Mouse (Mus musculus) MEL (cell line): ENCODE data around the gene Tmcc3. TPM values are rescaled to one million over a fixed set of nuclear protein-coding genes. Genes with fewer than 3 reads are reported as not detected.
A peak's percentile ranks its signal among the peaks of the same experiment; 100 is the strongest.

Source experiments
- DNase-seq: peaks from one replicate; pipeline ENCODE4 v3.0.0; 2011; ENCODE audit warnings: low read depth, low spot score
- H3K27ac ChIP-seq: 2 replicates; pipeline ENCODE4 v1.5.1; 2012; ENCODE audit warnings: low read depth, mild to moderate bottlenecking, control low read depth, low read length, moderate library complexity; ENCODE audit not compliant: control insufficient read depth
- H3K27me3 ChIP-seq, 2 experiments: fragments of 150-350 bp in 1 of 2; sonication (generic) in 1 of 2; 2 replicates each; pipeline ENCODE4 v1.6.1; 2012; ENCODE audit warnings: low read length in 2 of 2, mild to moderate bottlenecking in 2 of 2, improper control_type of control experiment in 1 of 2, moderate library complexity in 1 of 2; ENCODE audit not compliant: insufficient read depth in 2 of 2, control insufficient read depth in 1 of 2
- H3K36me3 ChIP-seq, 2 experiments: 2 replicates each; pipeline ENCODE4 v1.6.1; 2012 to 2014; ENCODE audit warnings: low read length in 2 of 2, improper control_type of control experiment in 1 of 2, inconsistent platforms in 1 of 2, mild to moderate bottlenecking in 1 of 2; ENCODE audit not compliant: insufficient read depth in 2 of 2, control insufficient read depth in 1 of 2
- H3K4me1 ChIP-seq, 2 experiments: fragments of 150-350 bp in 1 of 2; sonication (generic) in 1 of 2; 2 replicates each; pipeline ENCODE4 v1.6.1; 2012; ENCODE audit warnings: low read length in 2 of 2, improper control_type of control experiment in 1 of 2, mild to moderate bottlenecking in 1 of 2; ENCODE audit not compliant: insufficient read depth in 2 of 2, control insufficient read depth in 1 of 2
- H3K4me3 ChIP-seq, 2 experiments: fragments of 150-350 bp in 1 of 2; sonication (generic) in 1 of 2; 2 replicates each; pipeline ENCODE4 v1.5.1; 2012; ENCODE audit warnings: low read depth in 2 of 2, low read length in 2 of 2, mild to moderate bottlenecking in 2 of 2, moderate library complexity in 2 of 2, control low read depth in 1 of 2, improper control_type of control experiment in 1 of 2; ENCODE audit not compliant: control insufficient read depth in 1 of 2, insufficient read depth in 1 of 2
- H3K79me2 ChIP-seq: 2 replicates; pipeline ENCODE4 v1.6.1; 2012; ENCODE audit warnings: mild to moderate bottlenecking, low read length, moderate library complexity; ENCODE audit not compliant: control insufficient read depth, poor library complexity, insufficient read depth
- H3K9ac ChIP-seq: 2 replicates; pipeline ENCODE4 v1.6.1; 2012; ENCODE audit warnings: low read depth, mild to moderate bottlenecking, control low read depth, low read length, moderate library complexity; ENCODE audit not compliant: control insufficient read depth, poor library complexity, severe bottlenecking
- H3K9me3 ChIP-seq: fragments of 150-350 bp; sonication (generic); replicated peaks from 2 replicates; pipeline ENCODE4 v1.6.1; 2012; ENCODE audit warnings: mild to moderate bottlenecking, low read length, improper control_type of control experiment, moderate library complexity; ENCODE audit not compliant: insufficient read depth
- BHLHE40 ChIP-seq: IDR thresholded peaks from 2 replicates; pipeline ENCODE4 v1.6.1; 2012; ENCODE audit warnings: low read depth, mild to moderate bottlenecking, inconsistent platforms, low read length, improper control_type of control experiment, borderline replicate concordance
- ELF1 ChIP-seq: IDR thresholded peaks from 2 replicates; pipeline ENCODE4 v1.6.1; 2014; ENCODE audit warnings: low read depth, mild to moderate bottlenecking, inconsistent platforms, low read length, improper control_type of control experiment, moderate library complexity
- EP300 ChIP-seq, 2 experiments: IDR thresholded peaks; 2 replicates each; pipeline ENCODE4 v1.6.1; 2011; ENCODE audit warnings: improper control_type of control experiment in 2 of 2, low read length in 2 of 2, low read depth in 1 of 2, mild to moderate bottlenecking in 1 of 2
- GABPA ChIP-seq: IDR thresholded peaks from 2 replicates; pipeline ENCODE4 v1.6.1; 2012; ENCODE audit warnings: low read depth, mild to moderate bottlenecking, inconsistent platforms, low read length, improper control_type of control experiment, moderate library complexity
- KAT2A ChIP-seq: conservative IDR thresholded peaks from 2 replicates; pipeline ENCODE4 v1.6.1; 2012; ENCODE audit warnings: low read depth, low read length, improper control_type of control experiment, inconsistent platforms
- MAX ChIP-seq: IDR thresholded peaks from 2 replicates; pipeline ENCODE4 v1.6.1; 2011; ENCODE audit warnings: low read length, improper control_type of control experiment
- MEF2A ChIP-seq: IDR thresholded peaks from 2 replicates; pipeline ENCODE4 v1.6.1; 2014; ENCODE audit warnings: low read depth, mild to moderate bottlenecking, inconsistent platforms, low read length, improper control_type of control experiment; ENCODE audit not compliant: poor library complexity, insufficient replicate concordance, severe bottlenecking; ENCODE audit errors: extremely low read depth
- MYB ChIP-seq: IDR thresholded peaks from 2 replicates; pipeline ENCODE4 v1.6.1; 2011; ENCODE audit warnings: mild to moderate bottlenecking, low read depth, low read length, improper control_type of control experiment
- NELFE ChIP-seq: IDR thresholded peaks from 2 replicates; pipeline ENCODE4 v1.6.1; 2011; ENCODE audit warnings: low read depth, low read length, improper control_type of control experiment
- NRF1 ChIP-seq: IDR thresholded peaks from 2 replicates; pipeline ENCODE4 v1.6.1; 2014; ENCODE audit warnings: low read depth, mild to moderate bottlenecking, inconsistent platforms, low read length, improper control_type of control experiment, moderate library complexity; ENCODE audit not compliant: poor library complexity, insufficient read depth, severe bottlenecking
- POLR2A ChIP-seq, 2 experiments: IDR thresholded peaks; 2 replicates each; pipeline ENCODE4 v1.6.1; 2011 to 2012; ENCODE audit warnings: low read length in 2 of 2, mild to moderate bottlenecking in 2 of 2, control low read depth in 1 of 2, improper control_type of control experiment in 1 of 2, low read depth in 1 of 2, moderate library complexity in 1 of 2; ENCODE audit not compliant: control insufficient read depth in 1 of 2, insufficient read depth in 1 of 2, poor library complexity in 1 of 2
- RAD21 ChIP-seq: IDR thresholded peaks from 2 replicates; pipeline ENCODE4 v1.6.1; 2011; ENCODE audit warnings: mild to moderate bottlenecking, low read depth, low read length, improper control_type of control experiment
- SMC3 ChIP-seq: IDR thresholded peaks from 2 replicates; pipeline ENCODE4 v1.6.1; 2011; ENCODE audit warnings: low read depth, low read length, improper control_type of control experiment
- TCF12 ChIP-seq: IDR thresholded peaks from 2 replicates; pipeline ENCODE4 v1.6.1; 2014; ENCODE audit warnings: low read depth, mild to moderate bottlenecking, inconsistent platforms, low read length, improper control_type of control experiment, moderate library complexity
- USF2 ChIP-seq, 2 experiments: IDR thresholded peaks; 2 replicates each; pipeline ENCODE4 v1.6.1; 2011 to 2012; ENCODE audit warnings: improper control_type of control experiment in 2 of 2, low read length in 2 of 2, borderline replicate concordance in 1 of 2, inconsistent platforms in 1 of 2, low read depth in 1 of 2, mild to moderate bottlenecking in 1 of 2; ENCODE audit not compliant: insufficient read depth in 1 of 2
- ZC3H11A ChIP-seq: IDR thresholded peaks from 2 replicates; pipeline ENCODE4 v1.6.1; 2012; ENCODE audit warnings: low read depth, mild to moderate bottlenecking, inconsistent platforms, low read length, improper control_type of control experiment
- ZNF384 ChIP-seq: IDR thresholded peaks from 2 replicates; pipeline ENCODE4 v1.6.1; 2012; ENCODE audit warnings: low read depth, mild to moderate bottlenecking, inconsistent platforms, low read length, improper control_type of control experiment
- polyA plus RNA-seq, 2 experiments: library from polyadenylated mRNA; stranded (reverse) in 1 of 2; unstranded in 1 of 2; fragments of >175 nt in 1 of 2; fragments of >200 nt in 1 of 2; gene quantifications; 2 replicates each; pipeline versions ENCODE4 v1.2.1 to v1.2.4; 2012; ENCODE audit warnings: low replicate concordance in 2 of 2, low read depth in 1 of 2; ENCODE audit not compliant: insufficient read length in 2 of 2, insufficient read depth in 1 of 2, missing spikeins in 1 of 2
- total RNA-seq: library from RNA; depleted of rRNA; stranded (reverse); fragments of 300-350 nt; gene quantifications from 2 replicates; pipeline ENCODE4 v1.2.3, GENCODE M21; 2012

Tmcc3 gene
- total and polyA plus RNA-seq, 3 experiments = 1.3 to 2.6 TPM; not detected in 1

DNA sequence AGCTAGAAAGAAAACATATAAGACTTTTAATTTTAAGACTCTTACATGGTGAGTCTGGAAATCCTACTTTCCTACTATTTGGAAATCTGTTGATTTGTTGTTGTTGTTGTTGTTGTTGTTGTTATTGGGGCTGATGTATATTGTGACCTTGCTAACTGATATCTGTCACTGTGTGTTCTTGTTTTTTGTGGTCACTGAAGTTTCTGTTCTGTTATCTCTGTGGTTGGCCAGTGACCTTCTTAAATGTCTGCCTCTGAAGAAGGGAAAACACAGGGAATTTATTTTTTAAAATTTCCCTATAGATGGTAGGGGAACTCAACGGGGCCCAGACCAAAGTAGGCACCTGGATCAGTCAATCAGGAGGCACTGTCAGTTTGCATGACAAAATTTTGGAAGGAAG, 48.9 kb downstream of the Tmcc3 start:
- TF ChIP-seq GABPA (no peak), NELFE (no peak), SMC3 (no peak)
- Histone ChIP-seq H3K4me3 (no peak overlapping the region), H3K36me3 (peaks cover 0 to 2% of the 10 kb centered on the region in 2 experiments; a peak in 2 of 4 replicates), H3K27me3 (no peaks in the 10 kb centered on the region), H3K9ac (no peak overlapping the region), H3K27ac (no peak overlapping the region), H3K79me2 (no peaks in the 10 kb centered on the region), H3K4me1 (no peaks in the 10 kb centered on the region; a peak in 2 of 4 replicates), H3K9me3 (no peaks in the 10 kb centered on the region)
- no peak for DNase-seq

GRCm38 (mm10) chr10:94371293-94371692, 59.5 kb downstream of the Tmcc3 start:
- H3K27ac ChIP-seq = no peak overlapping the region
- no peaks in the 10 kb centered on the region for H3K4me1 ChIP-seq
- H3K36me3 ChIP-seq = no peaks in the 10 kb centered on the region
- H3K79me2 ChIP-seq = no peaks in the 10 kb centered on the region
- TF ChIP-seq MAX = no peak
- no peak for TF ChIP-seq ZC3H11A
- peak in 1 of 2 experiments; percentile 44; a peak in 1 of 4 replicates for TF ChIP-seq EP300 (IDR thresholded peaks at IDR 0.05; ENCODE audit: low read depth in 1 of 2, low read length in 2 of 2)
- peak; percentile 54; the same call in 1 of the 2 replicates for TF ChIP-seq TCF12
- TF ChIP-seq ELF1 = no peak
- no peak for TF ChIP-seq POLR2A (IDR thresholded peaks at IDR 0.05; ENCODE audit: control insufficient read depth in 1 of 2, insufficient read depth in 1 of 2, low read depth in 1 of 2, low read length in 2 of 2, poor library complexity in 1 of 2)
- no peak for TF ChIP-seq USF2 (IDR thresholded peaks at IDR 0.05; ENCODE audit: borderline replicate concordance in 1 of 2, insufficient read depth in 1 of 2, low read depth in 1 of 2, low read length in 2 of 2)
- DNase-seq = peak; percentile 7
- H3K9ac ChIP-seq = no peak overlapping the region
- no peaks in the 10 kb centered on the region for H3K9me3 ChIP-seq
- no peak overlapping the region for H3K4me3 ChIP-seq
- H3K27me3 ChIP-seq = peaks cover 1 to 3% of the 10 kb centered on the region in 2 experiments; a peak in 3 of 4 replicates

- H3K36me3 ChIP-seq = no peaks in the 10 kb centered on the region
- H3K27ac ChIP-seq = no peak overlapping the region
- H3K27me3 ChIP-seq = peaks cover 1 to 3% of the 10 kb centered on the region in 2 experiments; a peak in 3 of 4 replicates
Measured at GRCm38 (mm10) chr10:94376941-94377340, 65.2 kb downstream of the Tmcc3 start.

More at GRCm38 (mm10) chr10:94376941-94377340, 65.2 kb downstream of the Tmcc3 start:
- Histone ChIP-seq H3K4me3 (no peak overlapping the region), H3K4me1 (no peaks in the 10 kb centered on the region)
- TF ChIP-seq BHLHE40 = no peak
- TF ChIP-seq MYB = no peak
- TF ChIP-seq KAT2A = no peak
- no peak for TF ChIP-seq ELF1
- TF ChIP-seq MEF2A = no peak
- TF ChIP-seq TCF12 = no peak
- no peak for TF ChIP-seq RAD21
- TF ChIP-seq NRF1 = no peak
- TF ChIP-seq ZNF384 = no peak
- no peak for TF ChIP-seq NELFE
- TF ChIP-seq USF2 (IDR thresholded peaks at IDR 0.05; ENCODE audit: borderline replicate concordance in 1 of 2, insufficient read depth in 1 of 2, low read depth in 1 of 2, low read length in 2 of 2) = no peak
- TF ChIP-seq, all 39 proteins: peak for 0
- H3K79me2 ChIP-seq = no peaks in the 10 kb centered on the region
- DNase-seq = no peak
- H3K9ac ChIP-seq = no peak overlapping the region
- no peaks in the 10 kb centered on the region for H3K9me3 ChIP-seq
